Mouse (Mus musculus): ENCODE measurements around the gene Dapl1.

DNA sequence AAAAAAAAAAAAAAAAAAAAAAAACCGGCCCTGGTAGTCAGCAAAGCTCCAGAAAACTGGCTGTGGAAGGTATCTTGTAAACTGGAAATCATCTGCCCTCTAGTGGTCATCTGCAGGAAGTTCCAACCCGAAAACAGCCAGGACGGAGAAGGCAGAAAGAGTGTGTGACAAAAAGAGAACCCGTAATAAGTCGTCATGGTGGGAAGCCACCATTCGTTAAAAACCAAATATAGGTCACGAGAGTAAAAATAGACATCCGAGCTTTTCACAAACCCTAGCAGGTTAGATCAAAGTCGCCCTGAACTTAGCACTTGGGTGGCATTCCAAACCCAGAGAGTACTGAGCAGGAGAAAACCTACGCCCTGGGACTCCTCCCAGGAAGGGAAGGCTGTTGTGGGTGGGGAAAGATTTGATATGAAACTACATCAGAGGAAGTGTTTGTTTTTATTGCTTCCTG is 45.9 kb upstream of the Dapl1 start:
- peak; percentile 78 for TF ChIP-seq CTCF (IDR thresholded peaks at IDR 0.05; ENCODE audit: low read depth)
- TF ChIP-seq EP300 (IDR thresholded peaks at IDR 0.05; ENCODE audit: low read depth), result no peak

All from liver, postnatal 0 days (tissue).